Mouse (Mus musculus) cerebellum, adult 18-20 months (tissue): ENCODE data around the gene Max.

Source experiments
- DNase-seq, 2 experiments: peaks; one replicate each; pipeline ENCODE4 v3.0.0; 2021

Max gene

GRCm38 (mm10) chr12:76961932-76962891 lies at the start of gene Max:
Gene Max, minus strand, starts transcription at chr12:76962201.
- peak; percentile 99 to 100 for DNase-seq

- peak; percentile 34 to 38 for DNase-seq
These were observed 49.2 kb upstream of the Max start for GRCm38 (mm10) chr12:77011092-77011720.

- peak; percentile 81 to 87 for DNase-seq
These were observed 47.4 kb upstream of the Max start for GRCm38 (mm10) chr12:77009202-77010030.

- no peak for DNase-seq
These were observed 42.9 kb upstream of the Max start for GRCm38 (mm10) chr12:77004893-77005292.

- no peak for DNase-seq
These were observed 40.7 kb upstream of the Max start for GRCm38 (mm10) chr12:77002551-77003228.

GRCm38 (mm10) chr12:77001312-77001711 lies 39.3 kb upstream of the Max start:
- DNase-seq, result no peak

GRCm38 (mm10) chr12:77000705-77001284 lies 38.8 kb upstream of the Max start:
- DNase-seq, result peak; percentile 68 to 74

GRCm38 (mm10) chr12:77000096-77000704 lies 38.2 kb upstream of the Max start:
- DNase-seq, result peak; percentile 78 to 83

GRCm38 (mm10) chr12:76994766-76995165 lies 32.8 kb upstream of the Max start:
- no peak for DNase-seq

- DNase-seq, result peak; percentile 82 to 85
These were observed 31.0 kb upstream of the Max start for GRCm38 (mm10) chr12:76992891-76993529.

- DNase-seq, result no peak
These were observed 20.9 kb upstream of the Max start for GRCm38 (mm10) chr12:76982818-76983471.

- no peak for DNase-seq
These were observed 17.5 kb upstream of the Max start for GRCm38 (mm10) chr12:76979530-76979929.

- DNase-seq, result no peak
These were observed 10.7 kb upstream of the Max start for GRCm38 (mm10) chr12:76972669-76973068.

- DNase-seq, result no peak
These were observed 10.2 kb upstream of the Max start for GRCm38 (mm10) chr12:76972241-76972640.

GRCm38 (mm10) chr12:76971642-76972221 lies 9.7 kb upstream of the Max start:
- no peak for DNase-seq

- DNase-seq, result no peak
These were observed 3.9 kb upstream of the Max start for GRCm38 (mm10) chr12:76965876-76966275.

- no peak for DNase-seq
These were observed 3.1 kb upstream of the Max start for GRCm38 (mm10) chr12:76965089-76965488.

GRCm38 (mm10) chr12:76961052-76961931 lies 709 bp downstream of the Max start:
- no peak for DNase-seq

- DNase-seq, result no peak
These were observed 4.3 kb downstream of the Max start for GRCm38 (mm10) chr12:76957688-76958087.
